Comparison of ENCODE assay signal across 8 mouse cellular contexts in the genomic region with DNA sequence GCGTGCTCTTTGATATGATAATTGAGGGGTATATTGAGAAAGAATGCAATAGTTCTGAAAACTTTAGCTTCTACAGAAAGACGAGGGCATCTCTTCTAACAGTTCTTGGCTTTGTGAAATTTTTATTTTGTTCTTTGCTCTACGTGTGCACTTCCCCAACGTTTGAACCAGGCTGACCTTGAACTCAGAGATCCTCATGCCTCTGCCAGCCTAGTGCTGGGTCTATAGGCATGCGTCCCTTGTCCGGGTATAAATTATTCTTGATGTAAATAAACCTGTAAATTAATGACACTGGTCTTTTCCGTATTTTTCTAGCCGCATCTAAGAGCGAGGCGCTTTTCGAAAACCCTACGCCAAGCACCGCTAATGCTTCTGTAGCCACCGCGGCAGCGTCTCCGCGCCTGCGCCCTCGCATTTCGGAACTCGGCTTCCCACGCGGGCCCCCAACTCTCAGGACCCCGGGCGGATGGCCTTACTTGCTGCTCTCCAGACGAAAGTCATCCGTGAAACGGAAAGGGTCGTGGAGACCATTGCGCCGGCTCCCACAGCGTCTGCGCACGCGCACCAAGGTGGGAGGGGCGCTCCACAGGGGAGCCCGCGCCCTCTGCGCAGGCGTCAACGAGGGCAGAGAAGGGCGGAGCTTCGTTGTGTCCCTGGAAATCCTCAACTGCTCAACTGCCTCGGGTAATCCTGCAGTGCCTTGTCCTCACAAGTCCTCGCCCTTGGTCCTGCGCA. TPM values are rescaled to one million over a fixed set of nuclear protein-coding genes. Genes with fewer than 3 reads are reported as not detected.
A peak's percentile ranks its signal among the peaks of the same experiment; 100 is the strongest.
DNase-seq lines count a peak whose midpoint lies in the region; ATAC-seq and TF ChIP-seq lines count a peak whose summit lies in the region.

A gene (minus strand): TSS at position 587 of the 735 bp plus-strand sequence.

- peak within 1 kb of the TSS; percentile 84 to 87 for H3K4me3 ChIP-seq in MEL (ENCODE audit: control insufficient read depth in 1 of 2, insufficient read depth in 1 of 2, low read depth in 2 of 2, low read length in 2 of 2)
- peak within 1 kb of the TSS; percentile 61 for H3K4me3 ChIP-seq in cerebellum, adult 2 months (replicated peaks; ENCODE audit: insufficient read depth, low read depth, low read length)
- H3K4me3 ChIP-seq in forebrain, postnatal 0 days (ENCODE audit: low read depth, low read length) = peak within 1 kb of the TSS; percentile 77
- H3K4me3 ChIP-seq in lung, embryonic 15.5 days = peak within 1 kb of the TSS; percentile 67

- H3K9me3 ChIP-seq in MEL (replicated peaks; ENCODE audit: insufficient read depth, low read length) = no peaks in the 10 kb centered on the region
- H3K9me3 ChIP-seq in forebrain, postnatal 0 days (ENCODE audit: low read length) = no peaks in the 10 kb centered on the region
- no peaks in the 10 kb centered on the region for H3K9me3 ChIP-seq in lung, embryonic 15.5 days

- H3K4me2 ChIP-seq in forebrain, postnatal 0 days (ENCODE audit: low read depth) = peak within 1 kb of the TSS; percentile 57
- peak within 1 kb of the TSS; percentile 64 for H3K4me2 ChIP-seq in lung, embryonic 15.5 days

- peak; percentile 90 for DNase-seq in MEL (ENCODE audit: low read depth, low spot score)
- DNase-seq in cerebellum, adult 2 months = peak; percentile 88 to 94
- peak; percentile 97 for DNase-seq in forebrain, postnatal 0 days
- peak; percentile 95 for DNase-seq in heart, postnatal 4 days
- peak; percentile 85 to 90 for DNase-seq in layer of hippocampus, adult 8-10 months (ENCODE audit: low spot score in 2 of 2)
- peak; percentile 80 for DNase-seq in ovary, adult 18-20 months (ENCODE audit: low spot score)
- peak; percentile 95 for DNase-seq in thymus, postnatal 0 days (ENCODE audit: low spot score)

- ATAC-seq in forebrain, postnatal 0 days = peak; percentile 99
- ATAC-seq in lung, embryonic 15.5 days (ENCODE audit: borderline replicate concordance, extremely low read depth, low FRiP score, low TSS enrichment) = peak; percentile 98

- WGBS in cerebellum, adult 2 months = 2% methylated on average over 47 of the region's 47 CpGs
- WGBS in forebrain, postnatal 0 days = 2% methylated on average over 47 of the region's 47 CpGs
- WGBS in lung, embryonic 15.5 days = under 1% methylated on average over 47 of the region's 47 CpGs

- H3K4me1 ChIP-seq in MEL (ENCODE audit: control insufficient read depth in 1 of 2, insufficient read depth in 2 of 2, low read length in 2 of 2) = peaks cover 3 to 4% of the 10 kb centered on the region in 2 experiments; a peak in 2 of 4 replicates
- H3K4me1 ChIP-seq in cerebellum, adult 2 months (ENCODE audit: control insufficient read depth, insufficient read depth, low read length) = no peaks in the 10 kb centered on the region
- H3K4me1 ChIP-seq in forebrain, postnatal 0 days (ENCODE audit: insufficient read depth) = 0 out of 2 replicates have a peak, but pooled peaks cover 5% of the 10 kb centered on the region
- H3K4me1 ChIP-seq in lung, embryonic 15.5 days = 0 out of 2 replicates have a peak, but pooled peaks cover 5% of the 10 kb centered on the region

- TF ChIP-seq POLR2A in MEL (IDR thresholded peaks at IDR 0.05; ENCODE audit: control insufficient read depth in 1 of 2, insufficient read depth in 1 of 2, low read depth in 1 of 2, low read length in 2 of 2, poor library complexity in 1 of 2) = peak; percentile 57 to 75; a peak in 3 of 4 replicates
- TF ChIP-seq POLR2A in cerebellum, adult 2 months (IDR thresholded peaks at IDR 0.05; ENCODE audit: borderline replicate concordance, insufficient read depth, low read length) = peak; percentile 93; the same call in 1 of the 2 replicates

- TF ChIP-seq CTCF in MEL (IDR thresholded peaks at IDR 0.05 in 2 of 3, conservative IDR thresholded peaks at IDR 0.05 in 1 of 3; ENCODE audit: control insufficient read depth in 1 of 3, insufficient read depth in 1 of 3, low read depth in 2 of 3, low read length in 3 of 3, poor library complexity in 1 of 3, severe bottlenecking in 1 of 3) = no peak
- TF ChIP-seq CTCF in cerebellum, adult 2 months (IDR thresholded peaks at IDR 0.05; ENCODE audit: borderline replicate concordance, insufficient read depth, low read depth, low read length) = no peak
- TF ChIP-seq CTCF in forebrain, postnatal 0 days (IDR thresholded peaks at IDR 0.05; ENCODE audit: low read depth) = no peak

- TF ChIP-seq EP300 in MEL (IDR thresholded peaks at IDR 0.05; ENCODE audit: low read depth in 1 of 2, low read length in 2 of 2) = no peak

- peaks cover 2% of the 10 kb centered on the region; the same call in 1 of the 2 replicates for H3K79me2 ChIP-seq in MEL (ENCODE audit: control insufficient read depth, insufficient read depth, low read length, poor library complexity)

- H3K36me3 ChIP-seq in MEL (ENCODE audit: control insufficient read depth in 1 of 2, insufficient read depth in 2 of 2, low read length in 2 of 2) = no peaks in the 10 kb centered on the region; a peak in 1 of 4 replicates
- no peaks in the 10 kb centered on the region for H3K36me3 ChIP-seq in forebrain, postnatal 0 days (ENCODE audit: insufficient read depth)
- peaks cover 8% of the 10 kb centered on the region; the same call in 1 of the 2 replicates for H3K36me3 ChIP-seq in lung, embryonic 15.5 days

- no peak for TF ChIP-seq RAD21 in MEL (IDR thresholded peaks at IDR 0.05; ENCODE audit: low read depth, low read length)

- H3K9ac ChIP-seq in MEL (ENCODE audit: control insufficient read depth, low read depth, low read length, poor library complexity, severe bottlenecking) = peak within 1 kb of the TSS; percentile 94
- peak within 1 kb of the TSS; percentile 79 for H3K9ac ChIP-seq in forebrain, postnatal 0 days
- peak within 1 kb of the TSS; percentile 60 for H3K9ac ChIP-seq in lung, embryonic 15.5 days

- H3K27me3 ChIP-seq in MEL (ENCODE audit: control insufficient read depth in 1 of 2, insufficient read depth in 2 of 2, low read length in 2 of 2) = no peaks in the 10 kb centered on the region; a peak in 1 of 4 replicates
- no peaks in the 10 kb centered on the region for H3K27me3 ChIP-seq in cerebellum, adult 2 months (ENCODE audit: control insufficient read depth, insufficient read depth, low read length)
- H3K27me3 ChIP-seq in forebrain, postnatal 0 days (ENCODE audit: insufficient read depth, low read length) = no peaks in the 10 kb centered on the region
- no peaks in the 10 kb centered on the region for H3K27me3 ChIP-seq in lung, embryonic 15.5 days

- H3K27ac ChIP-seq in MEL (ENCODE audit: control insufficient read depth, low read depth, low read length) = peak within 1 kb of the TSS; percentile 62
- peak within 1 kb of the TSS; percentile 49 for H3K27ac ChIP-seq in cerebellum, adult 2 months (ENCODE audit: insufficient read depth, low read length)
- H3K27ac ChIP-seq in forebrain, postnatal 0 days (ENCODE audit: low read depth, low read length) = peak within 1 kb of the TSS; percentile 93
- peak within 1 kb of the TSS; percentile 82 for H3K27ac ChIP-seq in lung, embryonic 15.5 days

TF ChIP-seq in MEL, 35 proteins besides CTCF, POLR2A, EP300 and RAD21:
- no peak for TF ChIP-seq GABPA (IDR thresholded peaks at IDR 0.05; ENCODE audit: low read depth, low read length)
- TF ChIP-seq SIN3A (IDR thresholded peaks at IDR 0.05; ENCODE audit: low read length) = peak; percentile 47
- TF ChIP-seq NRF1 (IDR thresholded peaks at IDR 0.05; ENCODE audit: insufficient read depth, low read depth, low read length, poor library complexity, severe bottlenecking) = peak; percentile 88
- TF ChIP-seq E2F4 (IDR thresholded peaks at IDR 0.05; ENCODE audit: borderline replicate concordance, low read depth, low read length) = no peak
- peak; percentile 65; the same call in 1 of the 2 replicates for TF ChIP-seq POLR2AphosphoS2 (IDR thresholded peaks at IDR 0.05; ENCODE audit: low read length)
- TF ChIP-seq MAFK (IDR thresholded peaks at IDR 0.05; ENCODE audit: borderline replicate concordance, low read depth, low read length) = no peak
- peak; percentile 44; the same call in 1 of the 2 replicates for TF ChIP-seq TCF12 (IDR thresholded peaks at IDR 0.05; ENCODE audit: low read depth, low read length)
- peak; percentile 82 for TF ChIP-seq NELFE (IDR thresholded peaks at IDR 0.05; ENCODE audit: low read depth, low read length)
- TF ChIP-seq HCFC1 (IDR thresholded peaks at IDR 0.05; ENCODE audit: low read depth, low read length) = peak; percentile 47; the same call in 1 of the 2 replicates
- 0 out of 2 replicates have a peak, but pooled peaks have one; percentile 48 for TF ChIP-seq ZMIZ1 (IDR thresholded peaks at IDR 0.05; ENCODE audit: low read depth, low read length)

RNA-seq across cellular contexts. Expression of the gene that starts here (rescaled TPM):
- total RNA-seq in MEL (2012; rRNA removed) = 26.9 and 28.5 TPM in 2 replicates
- 10 to 100 TPM in 1 of 2 experiments, not detected in 1; 15.8 TPM for polyA plus RNA-seq in MEL (2012; ENCODE audit: insufficient read depth in 1 of 2, insufficient read length in 2 of 2, low read depth in 1 of 2, low replicate concordance in 2 of 2, missing spikeins in 1 of 2)
- polyA plus RNA-seq in cerebellum, adult 2 months (2012; rRNA removed) = 67.5 and 67.8 TPM in 2 replicates
- 44.1 and 62.4 TPM in 2 replicates for total RNA-seq in forebrain, postnatal 0 days (2014; rRNA removed)
- polyA plus RNA-seq in forebrain, postnatal 0 days (2015; fragmentation: Nextera tagmentation; extraction: Ambion mirVana) = 111 and 136 TPM in 2 replicates
- total RNA-seq in heart, postnatal 4 days (2021) = 10 to 100 TPM; 50.1 to 52.8 TPM
- 10 to 100 TPM; 47.3 to 53.1 (median 49.7) TPM for total RNA-seq in layer of hippocampus, adult 8-10 months (2022)
- polyA plus RNA-seq in lung, embryonic 15.5 days (2015; fragmentation: Nextera tagmentation; extraction: Ambion mirVana) = 65.3 and 68.0 TPM in 2 replicates
- polyA plus RNA-seq in thymus, postnatal 0 days (2015; fragmentation: Nextera tagmentation; extraction: Ambion mirVana) = 86.0 and 88.8 TPM in 2 replicates

Comparison
In these comparisons a context has a peak if more than half of its experiments do, and no peak if none do; other contexts are left out.
1. Peak in every context shown above with its lines: DNase-seq, ATAC-seq, H3K4me3 ChIP-seq and H3K27ac ChIP-seq.